Mouse (Mus musculus): ENCODE measurements around the gene Map2k5.

Map2k5 gene

DNA sequence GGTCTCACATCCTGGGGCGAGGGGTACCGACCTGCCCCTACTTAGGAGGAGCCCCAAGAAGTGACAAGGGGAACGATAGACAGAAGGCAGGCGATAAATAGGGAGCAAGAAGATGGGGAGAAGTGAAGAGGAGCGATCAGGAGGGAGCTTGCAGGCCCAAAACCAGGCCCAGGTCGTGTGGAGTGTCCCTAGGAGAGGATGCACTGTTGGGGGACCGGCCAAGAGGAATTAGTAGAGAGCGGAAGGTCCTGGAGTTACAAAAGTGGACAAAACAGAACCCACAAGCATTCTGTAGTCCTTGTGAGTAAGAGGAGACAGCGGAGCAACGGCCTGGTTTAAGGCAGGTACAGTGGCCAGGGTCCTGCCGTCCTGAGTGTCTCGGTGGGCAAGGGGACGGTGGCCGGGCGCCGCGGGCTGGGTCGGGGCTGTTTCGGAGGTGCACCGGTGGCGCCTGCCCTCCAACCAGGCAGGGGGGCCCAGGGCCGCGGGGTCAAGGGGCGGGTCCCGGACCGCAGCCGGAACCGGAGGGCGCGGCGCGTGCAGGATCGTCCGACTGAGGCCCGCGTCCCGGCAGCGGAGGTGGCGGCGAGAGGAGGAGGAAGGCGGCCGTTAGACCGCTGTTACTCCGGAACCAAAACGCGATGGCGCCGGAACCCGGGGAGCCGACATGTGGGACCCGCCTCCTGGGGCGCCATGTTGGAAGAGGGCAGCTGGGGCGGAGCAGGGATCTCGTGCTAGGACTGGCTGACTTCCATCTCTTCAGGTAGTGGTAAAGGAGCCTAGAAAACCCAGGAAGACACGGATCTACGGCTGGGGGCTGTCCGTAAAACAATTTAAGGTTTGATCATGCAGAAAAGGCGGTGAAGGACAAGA is at the start of gene Map2k5:
Gene Map2k5, minus strand, starts transcription at position 633 of the 873 bp plus-strand sequence.
- DNase-seq, result peak; percentile 93 to 96

DNA sequence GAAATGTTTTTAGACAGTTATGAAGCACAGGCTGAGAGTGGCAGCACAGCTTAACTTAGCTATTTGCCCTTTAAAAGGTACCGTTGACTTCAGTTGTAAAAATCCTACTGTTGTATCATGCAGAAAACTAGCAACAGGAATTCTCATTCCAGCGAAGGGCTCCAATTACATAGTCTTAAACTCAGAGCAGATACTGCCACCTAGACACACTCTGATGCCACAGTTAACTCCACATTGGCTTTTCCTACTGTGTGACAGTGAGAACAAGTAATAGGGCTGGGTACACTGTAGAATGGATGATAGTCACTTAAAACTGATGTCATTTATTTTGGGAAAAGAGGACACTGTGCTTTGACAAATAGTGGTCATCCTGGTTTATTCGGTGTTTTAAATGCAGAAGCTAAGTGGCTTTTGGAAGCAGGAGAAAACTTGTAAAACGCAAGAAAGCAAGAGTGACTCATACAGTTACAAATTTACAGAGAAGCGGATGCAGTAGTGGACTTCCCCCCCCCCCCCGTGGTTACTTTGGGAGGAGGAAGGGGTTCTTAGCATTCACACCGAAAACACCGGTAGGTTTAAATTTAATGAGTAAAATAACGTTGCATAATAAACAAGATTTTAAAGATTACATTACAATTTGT is 43.5 kb upstream of the Map2k5 start:
- no peak for DNase-seq

DNA sequence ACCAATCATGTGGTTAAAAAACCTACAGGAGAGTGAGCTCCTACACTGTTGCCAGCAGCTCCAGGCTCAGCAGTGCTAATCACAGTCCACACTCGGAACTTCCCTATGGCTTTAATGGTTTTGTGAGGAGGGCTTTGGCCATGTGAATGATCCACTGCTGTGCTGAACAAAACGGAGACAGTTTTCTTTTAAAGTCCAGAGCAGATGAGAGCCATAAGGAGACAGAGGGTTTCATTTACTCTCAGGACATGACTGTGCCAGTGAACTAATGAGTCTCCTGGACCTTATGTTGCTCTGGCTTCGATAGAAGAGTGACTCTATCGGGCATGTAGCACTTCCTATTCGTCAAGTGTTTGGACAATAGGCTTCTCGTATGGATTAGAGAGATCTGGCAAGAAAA is 42.7 kb upstream of the Map2k5 start:
- no peak for DNase-seq

DNA sequence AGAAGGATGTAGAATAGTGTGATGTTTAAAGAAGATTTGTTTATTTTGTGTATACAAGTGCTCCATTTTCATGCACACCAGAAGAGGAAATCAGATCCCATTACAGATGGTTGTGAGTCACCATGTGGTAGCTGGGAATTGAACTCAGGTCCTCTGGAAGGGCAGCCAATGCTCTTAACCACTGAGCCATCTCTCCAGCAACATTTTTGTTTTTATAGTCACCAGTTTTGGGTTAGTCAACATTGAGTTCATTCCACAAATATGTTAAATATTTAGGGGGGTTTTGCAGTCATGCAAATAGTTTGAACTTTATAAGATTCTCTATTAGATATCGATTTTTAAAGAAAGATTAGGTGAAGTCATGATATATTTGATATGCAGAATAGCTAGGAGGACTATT is 22.5 kb upstream of the Map2k5 start:
- no peak for DNase-seq

DNA sequence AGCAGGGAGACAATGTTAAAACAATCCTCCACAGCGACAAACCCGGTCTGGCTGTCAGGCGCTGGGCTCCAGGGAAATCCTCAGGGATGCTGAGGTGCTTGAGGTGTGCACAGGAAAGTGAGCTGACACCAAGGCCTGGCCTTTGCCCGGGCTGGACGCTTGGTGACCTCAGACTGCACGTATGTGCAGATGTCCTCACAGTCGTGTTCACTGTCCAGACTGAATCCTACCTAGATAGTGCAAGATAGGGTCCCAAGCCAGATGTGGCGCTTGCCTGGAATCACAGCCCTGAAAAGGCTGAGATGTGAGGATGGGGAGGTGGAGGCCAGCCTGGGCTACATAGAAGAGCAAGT is 21.7 kb upstream of the Map2k5 start:
- DNase-seq, result no peak

DNA sequence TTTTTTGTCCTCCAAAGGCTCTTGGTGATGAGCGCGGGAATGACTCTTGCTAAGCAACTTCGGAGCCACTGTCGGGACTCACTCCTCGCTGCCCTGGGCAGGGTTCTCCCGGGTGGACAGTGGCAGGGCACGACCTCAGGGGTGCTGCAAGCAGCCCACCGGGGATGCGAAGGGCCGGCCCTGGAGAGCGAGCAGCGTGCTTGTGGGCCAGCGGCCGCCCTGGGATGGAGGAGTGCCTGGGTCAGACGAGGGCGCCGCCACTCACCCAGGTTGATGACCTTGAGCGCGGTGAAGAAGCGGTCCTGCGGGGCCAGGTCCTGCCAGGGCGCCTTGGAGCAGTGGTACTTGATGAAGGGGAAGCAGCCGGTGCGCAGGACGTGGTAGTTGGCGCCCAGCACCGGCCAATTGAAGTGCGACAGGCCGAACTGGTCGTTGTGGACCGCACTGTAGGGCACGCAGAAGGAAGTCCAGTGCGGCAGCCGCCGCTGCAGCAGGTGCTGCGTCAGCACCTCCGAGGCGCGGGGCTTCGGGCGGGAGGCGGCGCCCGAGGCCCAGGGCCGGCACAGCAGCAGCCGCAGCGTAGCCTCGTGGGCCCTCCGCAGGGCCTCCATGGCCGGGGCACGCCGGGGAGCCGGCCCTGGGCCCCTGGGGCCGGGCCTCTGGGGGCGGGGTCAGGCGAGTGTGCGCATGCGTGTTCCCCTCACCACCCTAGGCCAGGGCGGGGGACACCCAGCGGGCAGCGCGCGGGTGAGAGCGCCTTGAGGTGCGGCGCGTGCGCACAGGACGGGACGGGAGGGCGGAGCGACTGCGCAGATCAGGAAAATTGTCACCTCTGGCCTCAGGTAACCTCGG is 21.1 kb upstream of the Map2k5 start, which contains the start of gene 2300009A05Rik:
Gene 2300009A05Rik, minus strand, starts transcription at position 636 of the 852 bp plus-strand sequence.
- peak; percentile 95 to 98 for DNase-seq

DNA sequence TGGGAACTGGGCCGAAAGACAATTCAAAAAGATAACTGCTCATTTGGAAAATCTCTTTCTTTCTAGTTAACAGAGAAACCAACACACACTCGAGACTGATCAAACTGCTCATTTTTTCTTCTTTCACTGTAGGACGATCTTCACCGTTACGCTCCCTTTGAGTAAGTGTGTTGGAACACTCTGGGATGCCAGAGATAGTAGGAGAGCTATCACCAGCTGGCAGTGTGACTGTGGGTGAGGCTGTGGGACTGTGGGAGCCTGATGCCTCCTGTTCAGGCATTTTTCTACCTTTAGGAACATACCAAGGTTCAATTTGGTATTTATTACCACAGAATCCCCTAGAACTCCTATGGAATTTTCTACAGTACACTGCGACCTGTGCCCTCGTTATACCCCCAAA is 17.9 kb upstream of the Map2k5 start:
- no peak for DNase-seq

DNA sequence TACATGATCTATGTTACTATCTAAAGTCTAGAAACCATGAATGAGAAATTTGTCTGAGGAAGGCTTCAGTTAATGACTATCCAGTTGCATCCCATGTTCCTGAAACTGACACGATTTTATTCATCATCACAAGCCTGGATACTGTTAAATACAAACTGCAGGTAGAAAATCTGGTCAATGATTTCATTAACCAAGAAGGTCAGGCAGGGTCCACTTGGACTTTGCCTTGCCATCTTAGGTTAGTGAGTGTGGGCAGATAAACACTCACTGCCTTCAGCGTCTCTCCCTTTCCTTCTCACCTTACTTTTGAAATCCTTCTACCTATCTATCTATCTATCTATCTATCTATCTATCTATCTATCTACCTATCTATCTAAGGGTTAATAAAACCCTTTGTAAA is 13.6 kb upstream of the Map2k5 start:
- peak; percentile 43 to 60 for DNase-seq

DNA sequence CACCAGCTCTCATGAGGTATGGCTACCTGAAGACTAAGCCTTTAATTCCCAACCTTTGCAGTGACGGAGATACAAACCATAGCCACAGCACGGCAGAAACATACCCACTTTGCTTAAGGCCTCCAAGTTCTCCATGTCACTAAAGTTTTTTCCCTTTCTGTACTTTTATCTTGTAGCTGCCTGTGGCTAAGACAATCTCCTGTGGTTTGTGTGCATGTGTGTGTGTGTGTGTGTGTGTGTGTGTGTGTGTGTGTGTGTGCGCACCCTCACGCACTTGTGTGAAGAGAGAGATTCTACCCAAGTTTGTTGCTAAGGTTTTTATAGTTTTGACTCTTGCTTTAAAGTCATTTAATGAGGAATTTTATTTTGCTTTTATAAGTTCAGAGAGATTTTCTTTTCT is 5.1 kb upstream of the Map2k5 start:
- no peak for DNase-seq

DNA sequence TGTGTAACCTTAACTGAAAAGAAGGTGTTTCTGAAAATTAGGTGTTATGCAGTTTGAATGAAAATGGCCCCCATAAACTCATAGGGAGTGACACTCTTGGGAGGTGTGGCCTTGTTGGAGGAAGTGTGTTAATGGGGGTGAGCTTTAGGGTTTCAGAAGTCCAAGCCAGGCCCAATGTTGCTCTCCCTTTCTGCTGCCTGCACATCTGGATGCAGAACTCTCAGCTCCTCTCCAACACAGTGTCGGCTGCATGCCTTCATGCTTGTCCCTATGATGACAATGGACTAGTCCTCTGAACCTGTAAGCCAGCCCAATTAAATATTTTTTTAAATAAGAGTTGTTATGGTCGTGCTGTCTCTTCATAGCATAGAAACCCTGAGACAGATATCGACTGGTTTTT is 2.6 kb upstream of the Map2k5 start:
- no peak for DNase-seq

DNA sequence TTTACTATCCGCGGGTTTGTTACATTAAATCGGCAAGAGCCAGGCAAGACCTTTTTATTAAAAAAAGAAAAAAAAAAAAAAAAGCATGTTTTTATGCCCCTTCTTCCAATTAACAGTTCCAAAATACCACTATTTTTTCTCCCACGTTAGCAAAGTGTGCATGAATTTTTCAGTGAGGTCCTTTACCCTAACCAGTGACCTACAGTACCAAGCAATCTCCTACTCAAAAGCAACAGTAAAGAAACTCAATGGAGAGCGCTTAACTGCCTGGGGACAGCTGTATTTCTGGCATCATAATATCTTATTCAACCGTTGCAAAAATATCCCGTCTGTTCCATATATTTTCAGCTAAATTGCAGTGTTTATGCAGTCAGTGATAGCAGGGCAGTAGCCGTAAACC is 472 bp upstream of the Map2k5 start:
- DNase-seq, result no peak

DNA sequence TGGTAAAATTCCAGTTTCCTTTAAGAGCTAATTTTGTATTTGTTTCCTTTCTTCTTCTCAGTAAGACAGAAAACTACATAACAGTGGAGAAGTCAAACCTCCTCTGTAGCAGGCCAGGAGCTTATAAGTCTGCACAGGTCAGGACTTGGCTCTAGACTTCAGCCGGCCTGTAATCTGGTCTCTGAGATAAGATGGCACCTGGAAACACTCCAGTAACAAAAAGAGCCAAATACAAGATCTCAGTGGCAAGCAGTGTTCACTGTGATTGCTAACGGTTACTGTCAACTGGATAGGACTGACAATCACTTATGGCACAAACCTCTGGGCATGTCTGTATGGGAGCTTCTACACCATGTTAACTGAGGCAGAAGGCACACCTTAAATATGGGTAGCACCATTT is 4.4 kb downstream of the Map2k5 start:
- no peak for DNase-seq

DNA sequence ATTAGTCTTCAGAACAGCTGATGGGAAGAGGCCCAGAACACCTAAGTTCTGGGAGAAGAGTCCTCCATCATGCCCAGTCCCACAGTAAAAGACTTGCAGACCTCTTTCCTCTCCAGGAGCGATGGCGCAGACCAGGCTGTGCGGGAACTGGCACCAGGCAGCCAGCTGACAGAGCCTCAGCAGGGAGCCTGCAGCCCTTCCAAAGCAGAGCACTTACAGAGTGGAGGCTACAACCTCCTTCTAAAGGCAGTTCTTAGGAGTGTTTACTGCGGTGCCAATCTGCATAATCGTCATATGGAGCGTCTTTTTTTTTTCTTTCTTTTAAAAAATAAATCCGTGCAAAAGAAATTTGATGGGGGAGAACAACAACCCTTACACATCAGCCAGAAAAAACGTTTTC is 5.2 kb downstream of the Map2k5 start:
- DNase-seq, result no peak

DNA sequence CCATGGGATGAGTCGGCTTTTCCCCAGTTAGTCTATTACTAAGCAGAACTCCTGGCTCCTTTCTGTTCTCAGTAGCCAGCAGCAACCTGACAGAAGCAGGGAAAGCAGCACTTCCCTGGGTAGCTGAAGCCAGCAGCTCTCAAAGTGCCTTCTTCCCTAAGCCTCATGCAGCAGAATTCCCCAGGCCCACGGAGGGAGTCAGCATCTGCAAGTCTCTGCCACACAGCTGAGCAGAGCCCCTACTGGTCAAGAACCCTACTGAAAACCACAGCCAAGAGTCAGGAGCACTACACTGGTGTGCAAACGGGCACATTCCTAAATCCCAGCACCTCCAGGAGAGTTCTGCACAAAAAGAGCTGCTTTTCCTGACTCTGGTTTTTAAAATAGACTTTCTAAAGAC is 17.3 kb downstream of the Map2k5 start:
- DNase-seq, result no peak

DNA sequence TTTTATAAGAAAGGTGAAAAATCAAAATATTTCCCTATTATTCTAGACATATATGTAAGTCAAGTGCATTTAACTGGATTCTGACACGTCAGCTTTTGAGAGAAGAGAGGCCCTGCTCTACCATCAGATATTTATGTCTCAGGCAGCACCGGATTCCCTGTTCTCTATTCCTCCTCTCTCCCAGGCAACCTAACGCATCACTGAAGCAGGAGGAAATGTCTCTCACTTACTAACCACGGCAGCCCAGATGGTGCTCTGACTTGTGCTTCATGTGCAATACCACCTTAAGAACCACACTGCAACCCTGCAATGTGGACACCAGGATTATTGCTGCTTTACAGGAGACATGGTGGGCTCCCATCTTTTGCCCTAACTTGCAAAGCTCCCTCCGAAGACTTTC is 18.7 kb downstream of the Map2k5 start:
- no peak for DNase-seq

DNA sequence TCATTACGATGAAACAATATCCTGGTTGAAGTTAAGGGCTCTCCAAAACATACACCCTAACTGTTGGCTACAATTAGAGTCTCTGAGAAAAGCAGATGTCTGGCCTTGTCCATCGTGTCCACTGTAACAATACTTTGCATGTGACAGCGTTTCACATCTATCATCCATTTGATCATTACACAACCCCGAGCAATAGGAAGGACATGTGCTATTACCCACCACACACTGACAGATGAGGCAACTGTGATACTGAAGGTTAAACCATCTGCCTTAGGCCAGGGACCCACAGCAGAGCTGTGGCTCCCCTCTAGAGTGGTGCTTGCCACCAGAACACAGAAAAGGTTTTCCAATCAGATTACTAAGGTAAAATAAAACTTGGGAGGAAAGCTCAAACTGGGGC is 21.0 kb downstream of the Map2k5 start:
- DNase-seq, result no peak

DNA sequence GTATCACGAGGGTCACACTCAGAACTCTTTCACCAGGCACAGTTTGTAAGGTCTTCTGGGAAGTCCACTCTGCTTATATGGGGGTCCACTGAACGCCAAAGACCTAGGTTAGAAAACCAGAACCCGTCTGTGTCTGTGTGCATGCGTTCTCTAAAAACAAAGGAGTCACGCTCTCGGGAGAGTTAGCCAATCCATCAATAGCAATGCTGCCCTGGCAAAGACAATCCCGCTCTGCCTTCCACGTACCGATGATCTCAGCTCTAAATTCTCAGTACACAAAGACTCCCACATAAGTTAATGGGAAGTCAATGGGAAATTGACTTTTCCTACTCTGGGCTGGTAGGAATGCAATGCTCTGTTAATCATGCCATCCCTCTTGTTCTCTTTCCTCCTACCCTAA is 21.4 kb downstream of the Map2k5 start:
- DNase-seq, result no peak

DNA sequence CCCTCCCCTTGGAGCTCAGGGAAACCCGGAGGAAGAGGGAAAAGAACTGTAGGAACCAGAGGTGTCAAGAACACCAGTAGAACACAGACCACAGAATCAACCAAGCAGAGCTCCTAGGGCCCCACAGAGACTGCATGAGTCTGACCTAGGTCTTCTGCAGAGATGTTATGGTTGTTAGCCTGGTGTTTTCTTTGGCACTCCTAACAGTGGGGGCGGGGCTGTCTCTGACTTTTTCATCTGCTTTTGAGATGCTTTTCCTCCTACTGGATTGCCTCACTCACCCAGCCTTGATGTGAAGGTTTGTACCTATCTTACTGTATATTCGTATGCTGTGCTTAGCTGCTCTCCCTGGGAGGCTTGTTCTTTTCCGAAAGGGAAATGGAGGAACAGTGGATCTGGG is 23.5 kb downstream of the Map2k5 start:
- DNase-seq, result peak in 1 of 2 experiments; percentile 57

DNA sequence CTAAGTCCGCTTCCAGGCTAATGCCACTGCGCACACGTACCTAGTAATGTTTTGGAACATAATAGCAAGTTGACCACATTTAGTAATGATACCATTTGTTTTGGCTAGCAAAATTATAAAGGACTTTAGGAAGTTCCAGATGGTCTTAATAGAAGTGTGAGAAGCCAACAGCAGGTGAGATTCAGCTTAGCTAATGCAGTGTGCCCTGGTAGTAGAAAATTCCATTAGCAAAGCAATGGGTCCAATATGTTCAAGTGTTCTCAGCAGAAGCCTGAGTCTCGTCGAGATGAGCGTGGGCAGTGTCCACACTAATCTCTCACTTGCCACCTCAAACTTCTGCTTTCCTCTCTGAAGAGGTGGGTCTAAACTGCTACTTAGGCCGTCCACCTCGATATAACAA is 27.7 kb downstream of the Map2k5 start:
- no peak for DNase-seq

DNA sequence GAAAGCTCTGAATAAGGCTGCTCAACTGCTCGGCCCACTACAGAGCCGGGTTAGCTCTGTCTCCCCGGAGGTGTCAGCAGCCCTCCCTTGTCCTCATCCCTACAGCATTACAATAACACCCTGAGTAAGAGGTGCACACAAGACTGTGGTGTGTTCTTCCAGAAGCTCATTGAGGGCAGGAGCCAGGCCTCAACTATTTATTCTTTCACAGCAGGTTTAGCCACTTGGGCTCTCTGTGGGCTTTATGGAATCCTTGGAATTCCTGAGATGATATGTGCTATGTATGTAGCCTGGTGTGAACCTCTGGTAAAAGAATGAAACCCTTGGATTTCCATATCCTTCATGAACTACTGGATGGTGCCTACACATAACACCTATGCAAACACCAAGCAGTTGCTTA is 28.5 kb downstream of the Map2k5 start:
- no peak for DNase-seq

DNA sequence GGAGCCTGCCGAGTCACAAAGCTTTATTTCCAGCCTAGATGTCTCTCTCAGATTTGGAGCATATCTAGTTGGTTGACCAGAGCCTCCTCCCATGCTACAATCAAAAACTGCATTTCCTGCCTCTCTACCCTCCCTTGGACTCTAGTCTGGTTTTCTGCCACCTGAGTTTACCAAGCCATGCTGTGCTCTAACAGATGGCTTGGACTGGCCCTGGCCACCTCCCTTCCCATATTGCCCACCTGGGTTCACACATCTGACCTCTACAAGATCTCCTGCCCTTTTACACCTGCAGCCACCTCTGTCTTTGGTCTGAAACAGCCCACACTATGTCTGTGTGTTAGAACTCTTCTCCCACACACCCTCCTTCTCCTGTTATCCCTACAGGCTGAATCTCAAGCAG is 29.6 kb downstream of the Map2k5 start:
- DNase-seq, result no peak

DNA sequence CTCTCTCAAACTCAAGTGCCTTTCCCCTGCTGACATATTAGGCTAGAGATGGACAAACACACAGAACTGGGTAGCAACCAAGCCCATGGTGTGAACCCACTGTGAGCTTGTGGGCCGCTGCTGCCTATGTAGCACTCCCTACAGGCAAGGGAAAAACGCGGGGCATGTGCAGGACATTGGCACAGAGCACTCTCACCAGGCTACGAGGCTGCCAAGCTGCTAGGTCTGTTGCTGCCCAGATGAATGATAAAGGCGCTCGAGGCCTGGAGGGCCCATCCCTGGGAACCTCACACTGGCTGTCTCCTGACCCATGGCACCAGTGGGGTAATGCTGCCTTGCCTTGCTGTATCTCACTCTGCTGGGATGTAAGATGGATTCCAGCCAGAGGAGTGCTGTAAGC is 31.7 kb downstream of the Map2k5 start:
- DNase-seq, result no peak

DNA sequence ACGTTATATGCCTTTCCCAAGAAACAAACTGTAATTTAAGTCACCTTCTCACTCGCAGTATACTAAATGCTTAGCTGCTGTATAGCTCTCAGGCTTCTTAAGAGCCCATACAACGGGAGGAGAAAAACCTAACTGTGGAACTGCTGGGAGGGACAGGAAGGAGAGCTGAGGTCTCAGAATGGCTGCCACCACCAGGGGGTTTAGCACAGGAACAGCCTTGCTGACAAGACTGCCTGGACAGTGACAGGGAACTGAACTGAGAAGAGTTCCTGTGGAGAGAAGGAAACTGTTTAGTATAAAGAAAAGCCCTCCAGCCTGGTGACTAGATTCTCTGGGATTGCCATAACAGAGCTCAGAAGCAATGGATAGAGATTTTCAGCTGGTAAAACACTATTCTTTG is 35.9 kb downstream of the Map2k5 start:
- DNase-seq, result no peak

DNA sequence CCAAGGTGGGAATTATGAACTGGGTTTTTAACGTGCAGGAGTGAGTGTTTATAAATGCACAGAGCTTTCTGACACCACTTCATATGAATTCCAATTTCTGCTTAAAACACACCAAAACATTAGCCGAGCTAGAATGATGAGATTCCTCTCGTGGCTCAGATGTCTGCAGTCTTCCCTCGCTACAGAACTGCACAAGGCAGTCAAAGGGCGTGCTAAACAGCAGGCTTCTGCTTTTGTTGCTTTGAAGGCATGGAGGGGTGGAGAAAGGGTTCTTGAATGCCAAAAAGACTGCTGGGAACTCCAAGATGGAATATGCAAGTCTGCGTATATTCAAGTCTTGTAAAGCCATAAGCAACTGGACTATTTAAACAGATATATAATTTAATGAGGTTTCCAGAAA is 38.4 kb downstream of the Map2k5 start:
- DNase-seq, result no peak

Measured in kidney, postnatal 25 days (tissue).